9 mouse cellular contexts compared by ENCODE assay signal in the genomic region with DNA sequence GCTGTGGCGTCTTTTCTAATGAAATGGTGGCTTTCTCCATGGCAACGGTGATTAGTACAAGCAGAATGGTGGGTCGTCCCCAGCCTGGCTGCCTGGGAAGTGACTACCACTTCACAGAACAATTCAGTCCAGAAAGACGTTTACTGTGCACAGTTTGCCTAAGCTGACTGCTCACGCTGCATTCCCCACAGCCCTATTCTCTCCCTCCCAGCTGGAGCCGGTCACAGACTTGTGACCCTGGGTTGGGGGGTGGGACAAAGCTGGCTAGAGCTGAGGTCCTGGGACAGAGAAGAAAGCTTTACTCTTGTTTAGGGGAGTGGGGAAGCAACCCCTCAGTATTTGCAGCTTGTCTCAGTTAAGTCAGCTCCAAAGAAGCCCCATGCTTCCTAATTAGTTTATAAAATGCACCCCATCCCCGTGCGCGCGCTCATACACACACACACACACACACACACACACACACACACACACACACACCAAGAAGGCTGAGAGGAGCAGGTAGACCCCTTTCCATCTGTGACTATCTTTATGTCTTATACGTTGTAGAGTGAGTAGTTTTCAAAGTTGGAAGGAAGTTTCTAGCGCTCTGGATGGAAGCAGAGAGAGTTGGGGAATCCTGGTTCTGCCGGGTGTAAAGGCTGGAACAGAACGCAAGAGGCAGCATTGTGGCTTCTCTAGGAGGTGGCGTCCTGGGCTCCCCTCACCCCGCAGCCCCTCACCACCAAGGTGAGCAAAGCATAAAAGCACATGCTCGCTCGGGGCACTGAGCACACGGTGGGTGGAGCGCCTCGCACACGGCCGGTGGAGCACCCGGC.
DNase-seq lines count a peak whose midpoint lies in the region; ATAC-seq and TF ChIP-seq lines count a peak whose summit lies in the region.
"Had no signal": no experiment of that assay in that cellular context is flagged by ENCODE, and none has a peak within 500 bp of the region (broad histone marks: within the 10 kb centered on the region; RNA-seq: fewer than 3 reads in every experiment).

No protein-coding gene starts in this region.

- TF ChIP-seq POLR2A in limb, embryonic 14.5 days (IDR thresholded peaks at IDR 0.05; ENCODE audit: borderline replicate concordance, extremely low read depth, insufficient read depth, insufficient read length): no peak

- no peak for ATAC-seq in heart, embryonic 12.5 days (ENCODE audit: insufficient number of reproducible peaks, low FRiP score)
- no peak for ATAC-seq in limb, embryonic 14.5 days (ENCODE audit: low FRiP score, low read depth)
- ATAC-seq in stomach, postnatal 0 days (ENCODE audit: low FRiP score, low TSS enrichment): peak; percentile 12; the same call in 1 of the 2 replicates

- H3K36me3 ChIP-seq in heart, embryonic 12.5 days: no peaks in the 10 kb centered on the region
- no peaks in the 10 kb centered on the region for H3K36me3 ChIP-seq in limb, embryonic 14.5 days (ENCODE audit: control insufficient read depth, insufficient read depth, low read length)
- no peaks in the 10 kb centered on the region for H3K36me3 ChIP-seq in stomach, postnatal 0 days (ENCODE audit: control insufficient read depth, insufficient read depth, low read length)

- H3K27me3 ChIP-seq in heart, embryonic 12.5 days (replicated peaks): peaks cover 18% of the 10 kb centered on the region
- no peaks in the 10 kb centered on the region for H3K27me3 ChIP-seq in limb, embryonic 14.5 days (ENCODE audit: control insufficient read depth, insufficient read depth, low read length)
- no peaks in the 10 kb centered on the region for H3K27me3 ChIP-seq in stomach, postnatal 0 days (ENCODE audit: control insufficient read depth, insufficient read depth, low read length)

- no peak for TF ChIP-seq EP300 in stomach, postnatal 0 days (optimal IDR thresholded peaks at IDR 0.05)

- peaks cover 6% of the 10 kb centered on the region for H3K9me3 ChIP-seq in heart, embryonic 12.5 days (replicated peaks)
- H3K9me3 ChIP-seq in limb, embryonic 14.5 days (ENCODE audit: control insufficient read depth, low read length): 0 out of 2 replicates have a peak, but pooled peaks cover 3% of the 10 kb centered on the region
- no peaks in the 10 kb centered on the region for H3K9me3 ChIP-seq in stomach, postnatal 0 days (ENCODE audit: control insufficient read depth, low read length)

- intact Hi-C loops in heart, postnatal 14 days (cut with DNase I): no loop called here

- WGBS in heart, embryonic 12.5 days: 46% methylated on average over 24 of the region's 24 CpGs
- WGBS in limb, embryonic 14.5 days: 49% methylated on average over 24 of the region's 24 CpGs
- 42% methylated on average over 24 of the region's 24 CpGs for WGBS in stomach, postnatal 0 days

- 0 out of 2 replicates have a peak overlapping the region, but pooled peaks have one; percentile 4 for H3K4me3 ChIP-seq in heart, embryonic 12.5 days
- H3K4me3 ChIP-seq in limb, embryonic 14.5 days (replicated peaks; ENCODE audit: low read length): no peak overlapping the region
- no peak overlapping the region for H3K4me3 ChIP-seq in stomach, postnatal 0 days (ENCODE audit: low read depth, low read length)

- H3K4me2 ChIP-seq in heart, embryonic 12.5 days: peak overlapping the region; percentile 29
- H3K4me2 ChIP-seq in limb, embryonic 14.5 days (replicated peaks; ENCODE audit: low read depth, low read length, severe bottlenecking): peak overlapping the region; percentile 23; the same call in 1 of the 2 replicates
- 0 out of 2 replicates have a peak overlapping the region, but pooled peaks have one; percentile 18 for H3K4me2 ChIP-seq in stomach, postnatal 0 days (replicated peaks; ENCODE audit: low read depth)

- peaks cover 8% of the 10 kb centered on the region; the same call in 1 of the 2 replicates for H3K4me1 ChIP-seq in heart, embryonic 12.5 days (replicated peaks)
- peaks cover 6% of the 10 kb centered on the region; the same call in 1 of the 2 replicates for H3K4me1 ChIP-seq in limb, embryonic 14.5 days (ENCODE audit: control insufficient read depth, insufficient read depth, low read length)
- no peaks in the 10 kb centered on the region for H3K4me1 ChIP-seq in stomach, postnatal 0 days (replicated peaks; ENCODE audit: control insufficient read depth, insufficient read depth)

- H3K27ac ChIP-seq in heart, embryonic 12.5 days (ENCODE audit: poor library complexity, severe bottlenecking): no peak overlapping the region
- no peak overlapping the region for H3K27ac ChIP-seq in limb, embryonic 14.5 days (replicated peaks; ENCODE audit: low read depth, low read length)
- no peak overlapping the region for H3K27ac ChIP-seq in stomach, postnatal 0 days (replicated peaks)

- TF ChIP-seq CTCF in stomach, postnatal 0 days (IDR thresholded peaks at IDR 0.05; ENCODE audit: low read depth): peak; percentile 35

- DNase-seq in heart, postnatal 14 days: no peak
- DNase-seq in right cerebral cortex, postnatal 4 days: peak; percentile 13
- no peak for DNase-seq in right cerebral cortex, postnatal 25 days
- DNase-seq in limb, embryonic 14.5 days (ENCODE audit: low spot score): no peak
- no peak for DNase-seq in stomach, postnatal 0 days (ENCODE audit: low spot score)
- no peak for DNase-seq in ovary, postnatal 10 days (ENCODE audit: low spot score)
- no peak for DNase-seq in B cell, adult 2 months
- DNase-seq: adrenal gland, adult 8-10 months had no signal

- no peak overlapping the region for H3K9ac ChIP-seq in heart, embryonic 12.5 days
- H3K9ac ChIP-seq in limb, embryonic 14.5 days (ENCODE audit: low read depth, low read length, severe bottlenecking): no peak overlapping the region
- H3K9ac ChIP-seq in stomach, postnatal 0 days (ENCODE audit: low read length): peak overlapping the region; percentile 4; the same call in 1 of the 2 replicates
